Mouse (Mus musculus): Measurements from ENCODE around the gene Snapc3. TPM values are rescaled to one million over a fixed set of nuclear protein-coding genes. Genes with fewer than 3 reads are reported as not detected.

The Snapc3 gene
- polyA plus RNA-seq (2015; fragmentation: Nextera tagmentation; extraction: Ambion mirVana), result 27.1 and 28.0 TPM in 2 replicates

- Histone ChIP-seq H3K9me3 (replicated peaks) (no peaks in the 10 kb centered on the region), H3K36me3 (no peaks in the 10 kb centered on the region; the same call in 1 of the 2 replicates), H3K27ac (peak within 1 kb of the TSS; percentile 79), H3K4me3 (peak within 1 kb of the TSS; percentile 86), H3K4me1 (replicated peaks) (peaks cover 9% of the 10 kb centered on the region), H3K4me2 (peak within 1 kb of the TSS; percentile 62), H3K9ac (peak within 1 kb of the TSS; percentile 83), H3K27me3 (no peaks in the 10 kb centered on the region)
- ATAC-seq (replicated peaks; ENCODE audit: insufficient number of reproducible peaks, insufficient read depth, low FRiP score, low read depth), result peak; percentile 99
- WGBS, result under 1% methylated on average over 41 of the region's 41 CpGs
Observed at GRCm38 (mm10) chr4:83417160-83417819, at the start of gene Snapc3. Snapc3 (plus strand) TSS chr4:83417724.

- 73% methylated on average over 4 of the region's 4 CpGs for WGBS
- Histone ChIP-seq H3K4me3 (no peak overlapping the region), H3K4me1 (replicated peaks) (no peaks in the 10 kb centered on the region), H3K4me2 (no peak overlapping the region), H3K27ac (no peak overlapping the region), H3K36me3 (no peaks in the 10 kb centered on the region), H3K27me3 (no peaks in the 10 kb centered on the region), H3K9ac (no peak overlapping the region), H3K9me3 (replicated peaks) (no peaks in the 10 kb centered on the region)
- ATAC-seq (replicated peaks; ENCODE audit: insufficient number of reproducible peaks, insufficient read depth, low FRiP score, low read depth), result no peak
Observed at GRCm38 (mm10) chr4:83373381-83373780, 44.1 kb upstream of the Snapc3 start.

- no peaks in the 10 kb centered on the region for H3K27me3 ChIP-seq
- no peaks in the 10 kb centered on the region; the same call in 1 of the 2 replicates for H3K4me1 ChIP-seq (replicated peaks)
- H3K9ac ChIP-seq, result no peak overlapping the region
- no peak for ATAC-seq (replicated peaks; ENCODE audit: insufficient number of reproducible peaks, insufficient read depth, low FRiP score, low read depth)
- WGBS, result 80% methylated on average over 6 of the region's 6 CpGs
- H3K4me2 ChIP-seq, result no peak overlapping the region
- no peaks in the 10 kb centered on the region for H3K36me3 ChIP-seq
- no peak overlapping the region for H3K4me3 ChIP-seq
- H3K9me3 ChIP-seq (replicated peaks), result no peaks in the 10 kb centered on the region
- no peak overlapping the region for H3K27ac ChIP-seq
Observed at GRCm38 (mm10) chr4:83375650-83376049, 41.9 kb upstream of the Snapc3 start.

GRCm38 (mm10) chr4:83376461-83377015, 41.0 kb upstream of the Snapc3 start:
- 70% methylated on average over 7 of the region's 7 CpGs for WGBS
- H3K9ac ChIP-seq, result no peak overlapping the region
- no peaks in the 10 kb centered on the region for H3K9me3 ChIP-seq (replicated peaks)
- H3K27ac ChIP-seq, result no peak overlapping the region
- H3K4me3 ChIP-seq, result no peak overlapping the region
- H3K36me3 ChIP-seq, result no peaks in the 10 kb centered on the region
- no peak overlapping the region for H3K4me2 ChIP-seq
- H3K4me1 ChIP-seq (replicated peaks), result no peaks in the 10 kb centered on the region; the same call in 1 of the 2 replicates
- no peaks in the 10 kb centered on the region for H3K27me3 ChIP-seq
- ATAC-seq (replicated peaks; ENCODE audit: insufficient number of reproducible peaks, insufficient read depth, low FRiP score, low read depth), result no peak

- no peak overlapping the region for H3K27ac ChIP-seq
- no peaks in the 10 kb centered on the region for H3K36me3 ChIP-seq
- ATAC-seq (replicated peaks; ENCODE audit: insufficient number of reproducible peaks, insufficient read depth, low FRiP score, low read depth), result no peak
- H3K4me3 ChIP-seq, result no peak overlapping the region
- no peaks in the 10 kb centered on the region for H3K9me3 ChIP-seq (replicated peaks)
- no peaks in the 10 kb centered on the region for H3K27me3 ChIP-seq
- H3K4me1 ChIP-seq (replicated peaks), result no peaks in the 10 kb centered on the region; the same call in 1 of the 2 replicates
- H3K9ac ChIP-seq, result no peak overlapping the region
- H3K4me2 ChIP-seq, result no peak overlapping the region
Observed at GRCm38 (mm10) chr4:83379036-83379435, 38.5 kb upstream of the Snapc3 start.

- Histone ChIP-seq H3K27me3 (no peaks in the 10 kb centered on the region), H3K9ac (no peak overlapping the region), H3K4me1 (replicated peaks) (no peaks in the 10 kb centered on the region; the same call in 1 of the 2 replicates), H3K4me3 (no peak overlapping the region), H3K27ac (no peak overlapping the region), H3K9me3 (replicated peaks) (no peaks in the 10 kb centered on the region), H3K36me3 (no peaks in the 10 kb centered on the region), H3K4me2 (no peak overlapping the region)
- ATAC-seq (replicated peaks; ENCODE audit: insufficient number of reproducible peaks, insufficient read depth, low FRiP score, low read depth), result no peak
- 82% methylated on average over 6 of the region's 6 CpGs for WGBS
Observed at GRCm38 (mm10) chr4:83379746-83380145, 37.8 kb upstream of the Snapc3 start.

- no peaks in the 10 kb centered on the region for H3K36me3 ChIP-seq
- no peaks in the 10 kb centered on the region; the same call in 1 of the 2 replicates for H3K4me1 ChIP-seq (replicated peaks)
- ATAC-seq (replicated peaks; ENCODE audit: insufficient number of reproducible peaks, insufficient read depth, low FRiP score, low read depth), result no peak
- no peak overlapping the region for H3K4me3 ChIP-seq
- H3K9me3 ChIP-seq (replicated peaks), result no peaks in the 10 kb centered on the region
- H3K9ac ChIP-seq, result no peak overlapping the region
- no peak overlapping the region for H3K27ac ChIP-seq
- H3K27me3 ChIP-seq, result no peaks in the 10 kb centered on the region
- H3K4me2 ChIP-seq, result no peak overlapping the region
- 69% methylated on average over 4 of the region's 4 CpGs for WGBS
Observed at GRCm38 (mm10) chr4:83380266-83380665, 37.3 kb upstream of the Snapc3 start.

- H3K27me3 ChIP-seq, result no peaks in the 10 kb centered on the region
- H3K36me3 ChIP-seq, result no peaks in the 10 kb centered on the region
- H3K9me3 ChIP-seq (replicated peaks), result no peaks in the 10 kb centered on the region
- H3K27ac ChIP-seq, result no peak overlapping the region
- no peak overlapping the region for H3K4me3 ChIP-seq
- no peaks in the 10 kb centered on the region; the same call in 1 of the 2 replicates for H3K4me1 ChIP-seq (replicated peaks)
- no peak overlapping the region for H3K4me2 ChIP-seq
- no peak for ATAC-seq (replicated peaks; ENCODE audit: insufficient number of reproducible peaks, insufficient read depth, low FRiP score, low read depth)
- H3K9ac ChIP-seq, result no peak overlapping the region
- 48% methylated on average over 6 of the region's 6 CpGs for WGBS
Observed at GRCm38 (mm10) chr4:83383899-83384490, 33.5 kb upstream of the Snapc3 start.

- Histone ChIP-seq H3K4me2 (no peak overlapping the region), H3K27me3 (no peaks in the 10 kb centered on the region), H3K9ac (no peak overlapping the region), H3K27ac (no peak overlapping the region), H3K9me3 (replicated peaks) (no peaks in the 10 kb centered on the region), H3K4me3 (no peak overlapping the region), H3K36me3 (no peaks in the 10 kb centered on the region), H3K4me1 (replicated peaks) (no peaks in the 10 kb centered on the region)
- ATAC-seq (replicated peaks; ENCODE audit: insufficient number of reproducible peaks, insufficient read depth, low FRiP score, low read depth), result no peak
Observed at GRCm38 (mm10) chr4:83385091-83385490, 32.4 kb upstream of the Snapc3 start.

- H3K4me1 ChIP-seq (replicated peaks), result no peaks in the 10 kb centered on the region
- no peak for ATAC-seq (replicated peaks; ENCODE audit: insufficient number of reproducible peaks, insufficient read depth, low FRiP score, low read depth)
- H3K9me3 ChIP-seq (replicated peaks), result no peaks in the 10 kb centered on the region
- H3K27me3 ChIP-seq, result no peaks in the 10 kb centered on the region
- H3K9ac ChIP-seq, result no peak overlapping the region
- no peaks in the 10 kb centered on the region for H3K36me3 ChIP-seq
- H3K4me2 ChIP-seq, result no peak overlapping the region
- no peak overlapping the region for H3K27ac ChIP-seq
- no peak overlapping the region for H3K4me3 ChIP-seq
- 46% methylated on average over 2 of the region's 2 CpGs for WGBS
Observed at GRCm38 (mm10) chr4:83390551-83390950, 27.0 kb upstream of the Snapc3 start.

GRCm38 (mm10) chr4:83391956-83392355, 25.6 kb upstream of the Snapc3 start:
- H3K9me3 ChIP-seq (replicated peaks), result no peaks in the 10 kb centered on the region
- no peaks in the 10 kb centered on the region for H3K4me1 ChIP-seq (replicated peaks)
- H3K4me3 ChIP-seq, result no peak overlapping the region
- ATAC-seq (replicated peaks; ENCODE audit: insufficient number of reproducible peaks, insufficient read depth, low FRiP score, low read depth), result no peak
- WGBS, result 31% methylated on average over 3 of the region's 3 CpGs
- no peaks in the 10 kb centered on the region for H3K27me3 ChIP-seq
- H3K4me2 ChIP-seq, result no peak overlapping the region
- H3K27ac ChIP-seq, result no peak overlapping the region
- no peaks in the 10 kb centered on the region for H3K36me3 ChIP-seq
- no peak overlapping the region for H3K9ac ChIP-seq

GRCm38 (mm10) chr4:83393733-83394132, 23.8 kb upstream of the Snapc3 start:
- Histone ChIP-seq H3K27me3 (no peaks in the 10 kb centered on the region), H3K4me1 (replicated peaks) (no peaks in the 10 kb centered on the region), H3K9ac (no peak overlapping the region), H3K9me3 (replicated peaks) (no peaks in the 10 kb centered on the region), H3K4me3 (no peak overlapping the region), H3K36me3 (no peaks in the 10 kb centered on the region), H3K4me2 (no peak overlapping the region), H3K27ac (no peak overlapping the region)
- ATAC-seq (replicated peaks; ENCODE audit: insufficient number of reproducible peaks, insufficient read depth, low FRiP score, low read depth), result no peak
- 70% methylated on average over 1 of the region's 1 CpGs for WGBS
